Mouse (Mus musculus) lung, embryonic 14.5 days (tissue): ENCODE data around the gene Fmnl2. TPM values are rescaled to one million over a fixed set of nuclear protein-coding genes. Genes with fewer than 3 reads are reported as not detected.

Experiments
- ATAC-seq: fragments of 200-750 bp; cut with Nextera tagmentation; 2 replicates; pipeline ENCODE4 v1.8.0; 2017; ENCODE audit warnings: mild to moderate bottlenecking, moderate TSS enrichment, moderate library complexity; ENCODE audit not compliant: insufficient read depth
- DNase-seq: peaks from one replicate; pipeline ENCODE4 v3.0.0-alpha.2; 2015
- H3K27ac ChIP-seq: fragments of 300-500 bp; sonication (generic); 2 replicates; pipeline ENCODE4 v1.5.1; 2014; ENCODE audit warnings: low read depth, mild to moderate bottlenecking, moderate library complexity
- H3K27me3 ChIP-seq: fragments of 300-500 bp; sonication (generic); 2 replicates; pipeline ENCODE4 v1.6.1; 2014; ENCODE audit warnings: low read length, control low read depth; ENCODE audit not compliant: insufficient read depth
- H3K36me3 ChIP-seq: fragments of 300-500 bp; sonication (generic); 2 replicates; pipeline ENCODE4 v1.6.1; 2014; ENCODE audit warnings: control low read depth; ENCODE audit not compliant: insufficient read depth
- H3K4me1 ChIP-seq: fragments of 300-500 bp; sonication (generic); 2 replicates; pipeline ENCODE4 v1.6.1; 2014; ENCODE audit warnings: antibody characterized with exemption, control low read depth; ENCODE audit not compliant: insufficient read depth
- H3K4me2 ChIP-seq: fragments of 300-500 bp; sonication (generic); 2 replicates; pipeline ENCODE4 v1.6.1; 2014; ENCODE audit warnings: mild to moderate bottlenecking
- H3K4me3 ChIP-seq: fragments of 300-500 bp; sonication (generic); 2 replicates; pipeline ENCODE4 v1.5.1; 2014; ENCODE audit warnings: low read depth, low read length
- H3K9ac ChIP-seq: fragments of 300-500 bp; sonication (generic); 2 replicates; pipeline ENCODE4 v1.6.1; 2014
- H3K9me3 ChIP-seq: fragments of 300-500 bp; sonication (generic); 2 replicates; pipeline ENCODE4 v1.6.1; 2016; ENCODE audit warnings: low read depth, low read length, control low read depth
- CTCF ChIP-seq: IDR thresholded peaks from 2 replicates; pipeline ENCODE4 v1.5.1; 2016; ENCODE audit warnings: antibody characterized with exemption, low read depth
- WGBS: fragments of 180-500 bp; shearing (Covaris S2); extraction: QIAGEN DNeasy Blood & Tissue Kit; methylation state at CpG from one replicate; pipeline ENCODE4 v1.1.7; 2014; 5-methylcytosine and 5-hydroxymethylcytosine counted together
- polyA plus RNA-seq: library from polyadenylated mRNA; unstranded; fragments of >200 nt; fragmentation: Nextera tagmentation; extraction: Ambion mirVana; gene quantifications from 2 replicates; pipeline ENCODE4 v1.2.1, GENCODE M21; 2014

Fmnl2 gene
- polyA plus RNA-seq, 1 experiment from 2014 or later, result 5.0 TPM

DNA sequence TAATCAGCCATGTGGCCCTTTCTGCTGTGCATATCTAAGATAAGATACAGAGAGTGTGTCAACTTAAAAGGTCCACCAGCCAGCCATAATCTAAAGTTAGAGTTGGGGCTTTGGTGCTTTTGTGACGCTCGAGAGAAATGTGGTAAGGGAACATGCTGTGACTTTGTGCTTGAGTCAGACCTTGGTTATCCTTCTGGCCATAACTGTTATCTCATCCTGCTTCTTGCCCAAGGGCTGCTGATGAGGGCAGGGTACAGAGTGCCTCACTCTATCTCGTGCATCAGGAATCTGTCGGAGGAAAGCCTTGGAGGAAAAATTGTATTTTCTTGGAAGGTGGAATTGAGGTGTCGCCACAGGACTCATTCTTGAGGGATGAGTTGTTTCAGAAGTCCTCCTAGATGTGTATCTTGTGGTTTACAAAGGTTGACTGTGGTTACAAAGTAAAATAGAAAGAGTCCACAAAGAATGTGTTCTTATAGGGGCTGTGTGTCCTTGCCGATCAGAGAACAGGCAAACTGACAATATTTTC is 94.6 kb downstream of the Fmnl2 start:
- no peak for TF ChIP-seq CTCF
- H3K4me3 ChIP-seq, result no peak overlapping the region
- H3K36me3 ChIP-seq, result no peaks in the 10 kb centered on the region
- no peaks in the 10 kb centered on the region for H3K27me3 ChIP-seq
- H3K9ac ChIP-seq, result no peak overlapping the region
- ATAC-seq, result no peak
- H3K4me1 ChIP-seq, result no peaks in the 10 kb centered on the region
- H3K9me3 ChIP-seq, result no peaks in the 10 kb centered on the region
- no peak overlapping the region for H3K4me2 ChIP-seq
- H3K27ac ChIP-seq, result no peak overlapping the region
- no peak for DNase-seq
- 61% methylated on average over 6 of the region's 6 CpGs for WGBS

DNA sequence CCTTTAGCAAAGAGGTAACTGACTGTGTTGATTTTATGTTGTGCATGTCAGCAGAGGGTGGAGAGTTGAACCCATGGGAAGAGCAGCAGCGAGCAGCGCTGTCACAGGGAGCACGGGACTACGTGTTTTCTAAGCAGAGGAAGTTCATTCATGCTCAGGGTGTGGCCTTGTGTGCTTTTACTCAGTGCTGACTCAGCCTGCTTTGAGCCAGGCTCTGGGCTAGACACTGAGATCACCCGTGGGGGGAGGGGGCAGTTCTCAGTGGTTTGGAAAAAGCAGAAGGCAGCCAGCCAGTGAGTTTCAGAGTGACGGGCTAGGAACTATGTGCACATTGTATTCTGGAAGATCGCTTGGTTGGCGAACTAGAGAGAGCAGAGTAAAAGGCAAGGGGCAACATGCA is 97.4 kb downstream of the Fmnl2 start:
- WGBS, result 64% methylated on average over 8 of the region's 8 CpGs
- peak; percentile 30; the same call in 1 of the 2 replicates for ATAC-seq
- peak; percentile 61 for DNase-seq
- no peak for TF ChIP-seq CTCF
- H3K9ac ChIP-seq, result no peak overlapping the region
- H3K9me3 ChIP-seq, result no peaks in the 10 kb centered on the region
- H3K27ac ChIP-seq, result no peak overlapping the region
- H3K36me3 ChIP-seq, result no peaks in the 10 kb centered on the region
- no peak overlapping the region for H3K4me2 ChIP-seq
- H3K4me1 ChIP-seq, result peaks cover 8% of the 10 kb centered on the region
- no peak overlapping the region for H3K4me3 ChIP-seq
- H3K27me3 ChIP-seq, result no peaks in the 10 kb centered on the region

GRCm38 (mm10) chr2:52955831-52956230 is 98.2 kb downstream of the Fmnl2 start:
- DNase-seq, result no peak
- Histone ChIP-seq H3K36me3 (no peaks in the 10 kb centered on the region), H3K4me3 (no peak overlapping the region), H3K27me3 (no peaks in the 10 kb centered on the region), H3K4me2 (no peak overlapping the region), H3K9me3 (no peaks in the 10 kb centered on the region), H3K4me1 (peaks cover 10% of the 10 kb centered on the region), H3K9ac (no peak overlapping the region), H3K27ac (no peak overlapping the region)
- no peak for ATAC-seq
- 87% methylated on average over 10 of the region's 10 CpGs for WGBS
- no peak for TF ChIP-seq CTCF

- no peak overlapping the region for H3K27ac ChIP-seq
- TF ChIP-seq CTCF, result no peak
- no peak overlapping the region for H3K9ac ChIP-seq
- no peaks in the 10 kb centered on the region for H3K9me3 ChIP-seq
- DNase-seq (no peak), ATAC-seq (peak; percentile 14; the same call in 1 of the 2 replicates)
- H3K4me2 ChIP-seq, result peak overlapping the region; percentile 47; the same call in 1 of the 2 replicates
- H3K36me3 ChIP-seq, result no peaks in the 10 kb centered on the region
- H3K27me3 ChIP-seq, result no peaks in the 10 kb centered on the region
- H3K4me3 ChIP-seq, result no peak overlapping the region
- peaks cover 10% of the 10 kb centered on the region for H3K4me1 ChIP-seq
- 41% methylated on average over 8 of the region's 8 CpGs for WGBS
Observed at GRCm38 (mm10) chr2:52957771-52958534, 100.3 kb downstream of the Fmnl2 start.

- 8% methylated on average over 15 of the region's 15 CpGs for WGBS
- Histone ChIP-seq H3K4me2 (peak overlapping the region; percentile 47), H3K9ac (peak overlapping the region; percentile 1; the same call in 1 of the 2 replicates), H3K9me3 (no peaks in the 10 kb centered on the region), H3K36me3 (no peaks in the 10 kb centered on the region), H3K27me3 (no peaks in the 10 kb centered on the region), H3K4me1 (peaks cover 10% of the 10 kb centered on the region), H3K4me3 (0 out of 2 replicates have a peak overlapping the region, but pooled peaks have one; percentile 3), H3K27ac (no peak overlapping the region)
- peak; percentile 76; the same call in 1 of the 2 replicates for ATAC-seq
- TF ChIP-seq CTCF, result no peak
- peak; percentile 88 for DNase-seq
Observed at GRCm38 (mm10) chr2:52958535-52959290, 101.1 kb downstream of the Fmnl2 start.

- H3K4me1 ChIP-seq, result peaks cover 10% of the 10 kb centered on the region
- no peak overlapping the region for H3K27ac ChIP-seq
- peak overlapping the region; percentile 47 for H3K4me2 ChIP-seq
- H3K4me3 ChIP-seq, result 0 out of 2 replicates have a peak overlapping the region, but pooled peaks have one; percentile 3
- H3K9me3 ChIP-seq, result no peaks in the 10 kb centered on the region
- ATAC-seq (no peak), DNase-seq (no peak)
- TF ChIP-seq CTCF, result no peak
- H3K9ac ChIP-seq, result no peak overlapping the region
- H3K36me3 ChIP-seq, result no peaks in the 10 kb centered on the region
- H3K27me3 ChIP-seq, result no peaks in the 10 kb centered on the region
Observed at GRCm38 (mm10) chr2:52959291-52959621, 101.6 kb downstream of the Fmnl2 start.

- H3K4me3 ChIP-seq, result no peak overlapping the region
- no peaks in the 10 kb centered on the region for H3K27me3 ChIP-seq
- 19% methylated on average over 3 of the region's 3 CpGs for WGBS
- DNase-seq, result no peak
- peaks cover 10% of the 10 kb centered on the region for H3K4me1 ChIP-seq
- H3K9me3 ChIP-seq, result no peaks in the 10 kb centered on the region
- no peaks in the 10 kb centered on the region for H3K36me3 ChIP-seq
- H3K4me2 ChIP-seq, result no peak overlapping the region
- no peak for TF ChIP-seq CTCF
- 0 out of 2 replicates have a peak overlapping the region, but pooled peaks have one; percentile 9 for H3K27ac ChIP-seq
- no peak for ATAC-seq
- H3K9ac ChIP-seq, result no peak overlapping the region
Observed at GRCm38 (mm10) chr2:52959982-52960381, 102.3 kb downstream of the Fmnl2 start.
